Mouse (Mus musculus) fat pad, adult 2 months (tissue): ENCODE data around the gene Myb.

ENCODE experiments used
- DNase-seq: peaks from one replicate; pipeline ENCODE4 v3.0.0-alpha.2; 2011; ENCODE audit warnings: low read depth, low spot score; ENCODE audit errors: extremely low read depth

Myb gene

GRCm38 (mm10) chr10:21087614-21088232 lies 73.1 kb downstream of the Myb start:
- DNase-seq: no peak

- DNase-seq: no peak
Measured at GRCm38 (mm10) chr10:21085044-21085443, 75.7 kb downstream of the Myb start.

- DNase-seq: no peak
Measured at GRCm38 (mm10) chr10:21083391-21083918, 77.3 kb downstream of the Myb start.

- DNase-seq: no peak
Measured at GRCm38 (mm10) chr10:21082447-21082846, 78.3 kb downstream of the Myb start.

- DNase-seq: no peak
Measured at GRCm38 (mm10) chr10:21077151-21077719, 83.5 kb downstream of the Myb start.

- DNase-seq: no peak
Measured at GRCm38 (mm10) chr10:21076731-21077130, 84.1 kb downstream of the Myb start.

- no peak for DNase-seq
Measured at GRCm38 (mm10) chr10:21076137-21076536, 84.6 kb downstream of the Myb start.
